ENCODE assay signal across 9 mouse cellular contexts in the genomic region with DNA sequence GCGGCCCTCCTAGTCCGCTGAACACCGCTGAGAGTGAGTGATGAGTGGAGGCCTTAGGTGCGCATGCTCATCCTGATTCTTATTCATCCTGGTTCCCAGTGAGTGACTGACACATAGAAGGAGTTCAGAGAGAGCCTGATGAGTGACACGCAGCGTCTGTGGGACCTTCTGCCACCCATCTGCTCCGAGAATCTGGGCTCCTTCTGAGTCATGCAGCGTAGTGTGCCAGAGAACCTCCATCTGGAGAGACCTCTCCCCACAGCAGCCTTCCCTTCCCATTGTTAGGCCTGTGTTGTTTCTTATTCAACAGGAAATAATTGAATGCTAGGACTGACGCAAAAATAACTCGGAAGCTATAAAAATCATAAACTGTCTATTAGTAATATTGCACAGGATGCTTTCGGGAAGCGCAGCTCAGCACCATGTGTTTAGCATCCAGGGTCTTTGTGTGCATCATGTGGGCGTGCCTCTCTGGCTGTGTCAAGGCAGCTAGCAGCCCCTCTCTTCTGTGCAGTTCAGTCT.
DNase-seq lines count a peak whose midpoint lies in the region; ATAC-seq and TF ChIP-seq lines count a peak whose summit lies in the region.
"Had no signal": no experiment of that assay in that cellular context is flagged by ENCODE, and none has a peak within 500 bp of the region (broad histone marks: within the 10 kb centered on the region; RNA-seq: fewer than 3 reads in every experiment).

No protein-coding gene starts in this region.

- H3K36me3 ChIP-seq in liver, postnatal 0 days (replicated peaks; ENCODE audit: insufficient read depth, low read length) = no peaks in the 10 kb centered on the region
- no peaks in the 10 kb centered on the region for H3K36me3 ChIP-seq in liver, embryonic 11.5 days (ENCODE audit: control insufficient read depth, insufficient read depth, low read length)
- H3K36me3 ChIP-seq: G1E had no signal

- WGBS in liver, postnatal 0 days (ENCODE audit: insufficient replicate concordance) = 81% methylated on average over 13 of the region's 13 CpGs
- 87% methylated on average over 13 of the region's 13 CpGs for WGBS in liver, embryonic 11.5 days

- H3K4me2 ChIP-seq in liver, postnatal 0 days (ENCODE audit: low read depth, low read length) = no peak overlapping the region
- no peak overlapping the region for H3K4me2 ChIP-seq in liver, embryonic 11.5 days

- no peak overlapping the region for H3K9ac ChIP-seq in liver, postnatal 0 days (replicated peaks)
- H3K9ac ChIP-seq in liver, embryonic 11.5 days (ENCODE audit: low read depth, low read length) = no peak overlapping the region

- DNase-seq in liver, postnatal 0 days = no peak
- no peak for DNase-seq in liver, embryonic 11.5 days (ENCODE audit: low spot score)
- peak; percentile 24 to 39 for DNase-seq in left cerebral cortex, adult 18-20 months (ENCODE audit: low spot score in 2 of 2)
- DNase-seq in right cerebral cortex, postnatal 25 days = peak; percentile 43
- no peak for DNase-seq in testis, postnatal 10 days (ENCODE audit: low spot score)
- no peak for DNase-seq in adrenal gland, adult 8-10 months
- DNase-seq in yolk sac, embryonic 10.5 days (ENCODE audit: low spot score) = no peak

- H3K4me1 ChIP-seq in liver, postnatal 0 days (ENCODE audit: insufficient read depth) = peaks cover 2% of the 10 kb centered on the region; the same call in 1 of the 2 replicates
- H3K4me1 ChIP-seq in liver, embryonic 11.5 days (replicated peaks; ENCODE audit: control insufficient read depth, insufficient read depth, low read length) = no peaks in the 10 kb centered on the region

- ATAC-seq in liver, postnatal 0 days = 0 out of 2 replicates have a peak, but pooled peaks have one; percentile 31
- ATAC-seq in liver, embryonic 11.5 days (replicated peaks; ENCODE audit: low FRiP score) = no peak
- peak; percentile 66 for ATAC-seq in frontal cortex, adult (ENCODE audit: low TSS enrichment)

- no peak for TF ChIP-seq CTCF in liver, postnatal 0 days (IDR thresholded peaks at IDR 0.05; ENCODE audit: low read depth)

- no peaks in the 10 kb centered on the region for H3K9me3 ChIP-seq in liver, postnatal 0 days (ENCODE audit: low read length)
- H3K9me3 ChIP-seq in liver, embryonic 11.5 days (ENCODE audit: control insufficient read depth, low read length) = no peaks in the 10 kb centered on the region

- no peak for TF ChIP-seq EP300 in liver, postnatal 0 days (IDR thresholded peaks at IDR 0.05; ENCODE audit: low read depth)

- H3K27me3 ChIP-seq in liver, postnatal 0 days (ENCODE audit: insufficient read depth, low read length) = no peaks in the 10 kb centered on the region
- H3K27me3 ChIP-seq in liver, embryonic 11.5 days (replicated peaks; ENCODE audit: control insufficient read depth, insufficient read depth, low read length) = no peaks in the 10 kb centered on the region

- H3K27ac ChIP-seq in liver, postnatal 0 days (ENCODE audit: low read depth) = no peak overlapping the region
- no peak overlapping the region for H3K27ac ChIP-seq in liver, embryonic 11.5 days (ENCODE audit: low read depth, low read length)

- H3K4me3 ChIP-seq in liver, postnatal 0 days (ENCODE audit: low read depth, low read length) = no peak overlapping the region
- H3K4me3 ChIP-seq in liver, embryonic 11.5 days (ENCODE audit: low read depth, low read length) = no peak overlapping the region

Comparison
In these comparisons a context has a peak if more than half of its experiments do, and no peak if none do; other contexts are left out.
1. DNase-seq: peak in left cerebral cortex, adult 18-20 months (2 of 2) and right cerebral cortex, postnatal 25 days (single experiment); none in liver, postnatal 0 days (single experiment), liver, embryonic 11.5 days (single experiment), testis, postnatal 10 days (single experiment), adrenal gland, adult 8-10 months (single experiment) and yolk sac, embryonic 10.5 days (single experiment).